Mouse (Mus musculus): Measurements from ENCODE around the gene Cartpt. TPM values are rescaled to one million over a fixed set of nuclear protein-coding genes. Genes with fewer than 3 reads are reported as not detected.
"Not testable (repeated sequence)": the region's sequence is repeated elsewhere in the genome, so short reads cannot be mapped to it uniquely, and the experiment has no call there.

Cartpt gene
- total RNA-seq (2022), result not detected

GRCm38 (mm10) chr13:99900965-99901364 is at the start of gene Cartpt:
Cartpt (minus strand) TSS chr13:99901091.
- DNase-seq (ENCODE audit: low spot score in 2 of 2), result no peak

GRCm38 (mm10) chr13:99947417-99947816 is 46.5 kb upstream of the Cartpt start:
- no peak for DNase-seq (ENCODE audit: low spot score in 2 of 2)

GRCm38 (mm10) chr13:99943525-99943924 is 42.6 kb upstream of the Cartpt start:
- DNase-seq (ENCODE audit: low spot score in 2 of 2), result no peak

GRCm38 (mm10) chr13:99940601-99941000 is 39.7 kb upstream of the Cartpt start:
- no peak for DNase-seq (ENCODE audit: low spot score in 2 of 2)

GRCm38 (mm10) chr13:99939320-99939671 is 38.4 kb upstream of the Cartpt start:
- no peak for DNase-seq (ENCODE audit: low spot score in 2 of 2)

- no peak for DNase-seq (ENCODE audit: low spot score in 2 of 2)
Measured at GRCm38 (mm10) chr13:99938606-99939319, 37.9 kb upstream of the Cartpt start.

- no peak for DNase-seq (ENCODE audit: low spot score in 2 of 2)
Measured at GRCm38 (mm10) chr13:99937741-99938140, 36.9 kb upstream of the Cartpt start.

- no peak for DNase-seq (ENCODE audit: low spot score in 2 of 2)
Measured at GRCm38 (mm10) chr13:99932406-99932805, 31.5 kb upstream of the Cartpt start.

GRCm38 (mm10) chr13:99931502-99931901 is 30.6 kb upstream of the Cartpt start:
- no peak for DNase-seq (ENCODE audit: low spot score in 2 of 2)

- no peak for DNase-seq (ENCODE audit: low spot score in 2 of 2)
Measured at GRCm38 (mm10) chr13:99926249-99926648, 25.4 kb upstream of the Cartpt start.

- DNase-seq (ENCODE audit: low spot score in 2 of 2), result no peak
Measured at GRCm38 (mm10) chr13:99915632-99916031, 14.7 kb upstream of the Cartpt start.

GRCm38 (mm10) chr13:99900557-99900892 is 366 bp downstream of the Cartpt start:
- no peak for DNase-seq (ENCODE audit: low spot score in 2 of 2)

- no peak for DNase-seq (ENCODE audit: low spot score in 2 of 2)
Measured at GRCm38 (mm10) chr13:99899670-99900556, 978 bp downstream of the Cartpt start.

- DNase-seq (ENCODE audit: low spot score in 2 of 2), result no peak
Measured at GRCm38 (mm10) chr13:99898816-99899215, 2.1 kb downstream of the Cartpt start.

GRCm38 (mm10) chr13:99885636-99886035 is 15.3 kb downstream of the Cartpt start:
- DNase-seq (ENCODE audit: low spot score in 2 of 2), result no peak

- DNase-seq (ENCODE audit: low spot score in 2 of 2), result not testable (repeated sequence)
Measured at GRCm38 (mm10) chr13:99881774-99882173, 19.1 kb downstream of the Cartpt start.

GRCm38 (mm10) chr13:99879696-99880095 is 21.2 kb downstream of the Cartpt start:
- DNase-seq (ENCODE audit: low spot score in 2 of 2), result no peak

GRCm38 (mm10) chr13:99872059-99872458 is 28.8 kb downstream of the Cartpt start:
- no peak for DNase-seq (ENCODE audit: low spot score in 2 of 2)

- no peak for DNase-seq (ENCODE audit: low spot score in 2 of 2)
Measured at GRCm38 (mm10) chr13:99868438-99868837, 32.5 kb downstream of the Cartpt start.

GRCm38 (mm10) chr13:99864331-99864730 is 36.6 kb downstream of the Cartpt start:
- DNase-seq (ENCODE audit: low spot score in 2 of 2), result no peak

- no peak for DNase-seq (ENCODE audit: low spot score in 2 of 2)
Measured at GRCm38 (mm10) chr13:99860670-99861069, 40.2 kb downstream of the Cartpt start.

GRCm38 (mm10) chr13:99859082-99859481 is 41.8 kb downstream of the Cartpt start:
- DNase-seq (ENCODE audit: low spot score in 2 of 2), result no peak

- no peak for DNase-seq (ENCODE audit: low spot score in 2 of 2)
Measured at GRCm38 (mm10) chr13:99857879-99858278, 43.0 kb downstream of the Cartpt start.

Data from gastrocnemius, adult 8-10 months (tissue).